In the genomic region with DNA sequence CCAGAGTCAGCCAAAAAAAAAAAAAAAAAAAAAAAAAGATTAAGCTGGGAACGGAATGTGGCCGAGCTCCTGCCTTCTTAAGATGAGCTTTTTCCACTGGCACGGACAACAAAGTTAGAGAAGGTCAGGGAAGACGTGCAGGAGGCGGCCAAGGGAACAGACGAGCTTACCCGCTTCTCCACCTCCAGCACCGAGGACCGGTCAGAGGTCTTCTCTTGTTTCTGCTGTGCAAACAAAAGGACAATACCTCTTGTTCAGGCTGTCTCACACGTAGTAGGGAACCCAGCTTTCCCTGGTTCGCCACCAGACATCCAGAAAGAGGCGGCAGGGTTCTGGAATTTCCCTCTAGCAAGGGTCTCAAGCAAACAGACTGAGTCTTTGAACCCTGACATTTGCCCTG, we compare ENCODE assay signal across 15 mouse cellular contexts.
A peak's percentile ranks its signal among the peaks of the same experiment; 100 is the strongest.
DNase-seq lines count a peak whose midpoint lies in the region; ATAC-seq and TF ChIP-seq lines count a peak whose summit lies in the region.
"Had no signal": no experiment of that assay in that cellular context is flagged by ENCODE, and none has a peak within 500 bp of the region (broad histone marks: within the 10 kb centered on the region; RNA-seq: fewer than 3 reads in every experiment).

No protein-coding gene starts in this region.

- H3K27ac ChIP-seq in gastrocnemius, adult 2 months: peak overlapping the region; percentile 80
- H3K27ac ChIP-seq in kidney, embryonic 15.5 days: peak overlapping the region; percentile 92
- peak overlapping the region; percentile 20; the same call in 1 of the 2 replicates for H3K27ac ChIP-seq in brown adipose tissue, adult 24 weeks (replicated peaks; ENCODE audit: low read depth, low read length)
- H3K27ac ChIP-seq in intestine, postnatal 0 days (ENCODE audit: low read depth, low read length): peak overlapping the region; percentile 35; the same call in 1 of the 2 replicates
- H3K27ac ChIP-seq: forebrain, embryonic 12.5 days; left cerebral cortex, adult 2 months; liver, embryonic 13.5 days had no signal

- no peaks in the 10 kb centered on the region for H3K27me3 ChIP-seq in kidney, embryonic 15.5 days
- no peaks in the 10 kb centered on the region for H3K27me3 ChIP-seq in intestine, postnatal 0 days (replicated peaks; ENCODE audit: control insufficient read depth, insufficient read depth, low read length)
- H3K27me3 ChIP-seq: forebrain, embryonic 12.5 days; liver, embryonic 13.5 days had no signal

- H3K36me3 ChIP-seq in kidney, embryonic 15.5 days: peaks cover 7% of the 10 kb centered on the region; the same call in 1 of the 2 replicates
- peaks cover 21% of the 10 kb centered on the region for H3K36me3 ChIP-seq in intestine, postnatal 0 days (ENCODE audit: control insufficient read depth, insufficient read depth)

- H3K9ac ChIP-seq in kidney, embryonic 15.5 days: no peak overlapping the region
- H3K9ac ChIP-seq in intestine, postnatal 0 days (ENCODE audit: low read depth, low read length): no peak overlapping the region
- H3K9ac ChIP-seq: forebrain, embryonic 12.5 days; liver, embryonic 13.5 days had no signal

- peaks cover 62% of the 10 kb centered on the region for H3K4me1 ChIP-seq in kidney, embryonic 15.5 days
- H3K4me1 ChIP-seq in brown adipose tissue, adult 24 weeks (ENCODE audit: control insufficient read depth, insufficient read depth, insufficient read length, low read length): peaks cover 15% of the 10 kb centered on the region
- peaks cover 2% of the 10 kb centered on the region; the same call in 1 of the 2 replicates for H3K4me1 ChIP-seq in intestine, postnatal 0 days (replicated peaks; ENCODE audit: control insufficient read depth, insufficient read depth, low read length)

- WGBS in kidney, embryonic 15.5 days: 32% methylated on average over 12 of the region's 12 CpGs
- 31% methylated on average over 12 of the region's 12 CpGs for WGBS in intestine, postnatal 0 days

- H3K4me2 ChIP-seq in kidney, embryonic 15.5 days: no peak overlapping the region
- H3K4me2 ChIP-seq in intestine, postnatal 0 days (replicated peaks; ENCODE audit: low read depth): no peak overlapping the region
- H3K4me2 ChIP-seq: forebrain, embryonic 12.5 days; liver, embryonic 13.5 days had no signal

- intact Hi-C loops in gastrocnemius, adult 2 months (cut with DNase I): no loop called here
- intact Hi-C loops in left cerebral cortex, postnatal 14 days (cut with DNase I): loop anchor here (5.0 kb wide), 1 partner anchor 54 kb away; no protein-coding TSS in a partner anchor

- H3K9me3 ChIP-seq in kidney, embryonic 15.5 days (replicated peaks): no peaks in the 10 kb centered on the region
- no peaks in the 10 kb centered on the region for H3K9me3 ChIP-seq in intestine, postnatal 0 days (ENCODE audit: control insufficient read depth)
- H3K9me3 ChIP-seq: forebrain, embryonic 12.5 days; liver, embryonic 13.5 days had no signal

- DNase-seq in gastrocnemius, adult 2 months: peak; percentile 64
- no peak for DNase-seq in gastrocnemius, adult 8-10 months (ENCODE audit: low spot score in 2 of 2)
- DNase-seq in kidney, adult 11 months: no peak
- DNase-seq in left cerebral cortex, postnatal 14 days (ENCODE audit: low spot score in 2 of 2): no peak
- no peak for DNase-seq in frontal cortex, postnatal 36 days (ENCODE audit: low spot score in 2 of 2)
- DNase-seq: adrenal gland, postnatal 10 days; cerebellum, adult 18-20 months; kidney, postnatal 25 days; liver, embryonic 13.5 days; midbrain, embryonic 14.5 days had no signal

- TF ChIP-seq CTCF in gastrocnemius, adult 2 months (IDR thresholded peaks at IDR 0.05): no peak
- TF ChIP-seq CTCF in intestine, postnatal 0 days (IDR thresholded peaks at IDR 0.05; ENCODE audit: low read depth): no peak

- ATAC-seq in kidney, embryonic 15.5 days (replicated peaks; ENCODE audit: low FRiP score): no peak
- ATAC-seq in intestine, postnatal 0 days: no peak

- H3K4me3 ChIP-seq in gastrocnemius, adult 2 months: no peak overlapping the region
- H3K4me3 ChIP-seq in kidney, embryonic 15.5 days (replicated peaks): no peak overlapping the region
- H3K4me3 ChIP-seq in brown adipose tissue, adult 24 weeks (ENCODE audit: insufficient read depth, low read depth, low read length): no peak overlapping the region
- no peak overlapping the region for H3K4me3 ChIP-seq in intestine, postnatal 0 days (ENCODE audit: low read depth, low read length)
- H3K4me3 ChIP-seq: forebrain, embryonic 12.5 days; left cerebral cortex, adult 2 months; liver, embryonic 13.5 days had no signal

Comparison
In these comparisons a context has a peak if more than half of its experiments do, and no peak if none do; other contexts are left out.
1. H3K27ac ChIP-seq: peak in every context shown above with its lines; median percentile 92 in kidney, embryonic 15.5 days; 80 in gastrocnemius, adult 2 months; 35 in intestine, postnatal 0 days; 20 in brown adipose tissue, adult 24 weeks.